Mouse (Mus musculus) hindbrain, embryonic 13.5 days (tissue): ENCODE measurements around the gene Tnni1. TPM values are rescaled to one million over a fixed set of nuclear protein-coding genes. Genes with fewer than 3 reads are reported as not detected.

ENCODE experiments used
- ATAC-seq: fragments of 200-750 bp; cut with Nextera tagmentation; 2 replicates; pipeline ENCODE4 v1.8.0; 2017; ENCODE audit warnings: moderate TSS enrichment; ENCODE audit not compliant: low FRiP score
- H3K27ac ChIP-seq: fragments of 300-500 bp; sonication (generic); 2 replicates; pipeline ENCODE4 v1.5.1; 2015; ENCODE audit warnings: inconsistent platforms, mild to moderate bottlenecking, moderate library complexity
- H3K27me3 ChIP-seq: fragments of 300-500 bp; sonication (generic); 2 replicates; pipeline ENCODE4 v1.6.1; 2015; ENCODE audit warnings: mild to moderate bottlenecking, inconsistent platforms
- H3K36me3 ChIP-seq: fragments of 300-500 bp; sonication (generic); 2 replicates; pipeline ENCODE4 v1.6.1; 2015; ENCODE audit warnings: mild to moderate bottlenecking, inconsistent platforms
- H3K4me1 ChIP-seq: fragments of 300-500 bp; sonication (generic); replicated peaks from 2 replicates; pipeline ENCODE4 v1.6.1; 2015; ENCODE audit warnings: inconsistent platforms
- H3K4me2 ChIP-seq: fragments of 300-500 bp; sonication (generic); 2 replicates; pipeline ENCODE4 v1.6.1; 2015; ENCODE audit warnings: inconsistent platforms, mild to moderate bottlenecking, moderate library complexity
- H3K4me3 ChIP-seq: fragments of 300-500 bp; sonication (generic); 2 replicates; pipeline ENCODE4 v1.5.1; 2015; ENCODE audit warnings: mild to moderate bottlenecking, inconsistent platforms
- H3K9ac ChIP-seq: fragments of 300-500 bp; sonication (generic); 2 replicates; pipeline ENCODE4 v1.6.1; 2015; ENCODE audit warnings: mild to moderate bottlenecking, inconsistent platforms
- H3K9me3 ChIP-seq: fragments of 300-500 bp; sonication (generic); 2 replicates; pipeline ENCODE4 v1.6.1; 2016; ENCODE audit warnings: inconsistent platforms
- WGBS: fragments of 180-500 bp; shearing (Covaris S2); methylation state at CpG from one replicate; pipeline ENCODE4 v1.1.7; 2015; 5-methylcytosine and 5-hydroxymethylcytosine counted together
- polyA plus RNA-seq: library from polyadenylated mRNA; unstranded; fragments of >200 nt; fragmentation: Nextera tagmentation; extraction: Ambion mirVana; gene quantifications from 2 replicates; pipeline ENCODE4 v1.2.1, GENCODE M21; 2015

Tnni1 gene
- polyA plus RNA-seq, 1 experiment from 2014 or later = 6.0 TPM

DNA sequence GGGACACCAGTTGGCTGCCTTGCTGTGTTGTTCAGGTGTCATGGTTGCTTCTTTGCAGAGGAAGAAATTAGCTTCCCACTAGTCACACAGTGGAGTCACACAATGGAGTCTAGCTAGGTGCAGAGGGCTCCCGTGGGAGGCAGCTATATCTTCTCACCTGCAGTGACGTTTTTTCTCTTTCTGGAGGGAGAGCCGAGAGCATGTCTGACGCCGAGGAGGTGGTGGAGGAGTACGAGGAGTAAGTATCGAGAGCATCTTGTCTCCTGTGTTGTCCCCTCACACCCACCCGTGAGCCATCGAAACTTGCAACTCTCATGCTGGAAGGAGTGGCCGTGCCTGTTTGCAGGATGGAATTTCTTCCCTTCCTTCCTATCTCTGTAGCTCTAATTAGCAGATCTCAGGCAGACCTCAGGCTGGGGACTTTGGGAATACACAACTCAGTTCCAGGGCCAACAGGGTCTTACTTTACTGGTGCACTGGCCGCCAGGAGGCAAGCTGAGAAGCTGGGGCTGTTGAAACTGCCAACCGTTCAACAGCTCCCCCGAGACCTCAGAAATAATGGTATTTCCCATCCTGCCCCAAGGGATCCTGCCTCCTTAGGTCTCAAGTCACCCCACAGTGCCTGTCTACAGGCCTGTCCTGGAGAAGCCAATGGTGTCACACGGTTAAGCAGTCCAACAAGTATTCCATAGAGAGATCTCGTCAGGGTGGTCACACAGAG lies 61.6 kb downstream of the Tnni1 start:
- no peak overlapping the region for H3K9ac ChIP-seq
- no peaks in the 10 kb centered on the region for H3K27me3 ChIP-seq
- H3K4me1 ChIP-seq = peaks cover 10% of the 10 kb centered on the region
- WGBS = 77% methylated on average over 15 of the region's 15 CpGs
- no peak overlapping the region for H3K4me3 ChIP-seq
- no peaks in the 10 kb centered on the region for H3K36me3 ChIP-seq
- ATAC-seq = no peak
- no peak overlapping the region for H3K4me2 ChIP-seq
- no peak overlapping the region for H3K27ac ChIP-seq
- no peaks in the 10 kb centered on the region for H3K9me3 ChIP-seq

DNA sequence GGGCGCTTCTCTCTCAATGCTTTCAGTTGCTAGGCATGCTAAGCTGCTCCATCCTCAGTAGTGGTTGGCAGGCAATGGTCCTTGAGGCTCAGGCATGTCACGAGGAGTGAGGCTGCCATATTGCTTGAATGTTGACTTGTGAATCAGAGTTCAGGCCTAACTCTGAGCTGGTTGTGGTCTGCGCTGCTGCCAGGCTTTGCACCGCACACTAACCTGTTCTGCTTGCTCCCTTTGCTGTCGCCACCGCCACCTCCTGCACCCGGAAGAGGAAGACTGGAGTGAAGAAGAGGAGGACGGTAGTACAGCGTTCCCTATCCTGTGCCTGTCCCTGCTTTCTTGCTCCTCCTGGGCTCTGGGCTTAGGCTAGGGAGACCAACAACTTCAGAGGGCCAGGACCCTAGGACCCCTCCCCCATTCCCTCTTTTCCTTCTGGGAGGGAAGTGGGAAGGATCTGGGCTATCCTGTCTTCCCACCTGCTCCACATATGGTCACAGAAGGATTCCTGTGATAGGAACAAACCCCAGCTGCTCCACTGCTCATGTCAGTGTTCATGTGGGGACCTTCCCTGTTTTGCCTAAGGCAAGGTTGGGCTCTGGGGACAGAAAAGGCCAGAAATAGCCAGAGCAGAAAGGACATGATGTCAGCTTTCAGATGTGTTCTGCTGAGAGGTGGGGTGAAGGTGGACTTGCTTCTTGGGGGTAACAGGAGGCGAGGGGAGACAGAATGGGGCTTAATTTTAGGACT lies 64.5 kb downstream of the Tnni1 start:
- no peak overlapping the region for H3K4me2 ChIP-seq
- no peak for ATAC-seq
- H3K4me3 ChIP-seq = no peak overlapping the region
- H3K9me3 ChIP-seq = no peaks in the 10 kb centered on the region
- no peaks in the 10 kb centered on the region for H3K36me3 ChIP-seq
- no peak overlapping the region for H3K27ac ChIP-seq
- H3K9ac ChIP-seq = no peak overlapping the region
- no peaks in the 10 kb centered on the region for H3K27me3 ChIP-seq
- 91% methylated on average over 10 of the region's 10 CpGs for whole genome bisulfite sequencing
- peaks cover 6% of the 10 kb centered on the region; the same call in 1 of the 2 replicates for H3K4me1 ChIP-seq

DNA sequence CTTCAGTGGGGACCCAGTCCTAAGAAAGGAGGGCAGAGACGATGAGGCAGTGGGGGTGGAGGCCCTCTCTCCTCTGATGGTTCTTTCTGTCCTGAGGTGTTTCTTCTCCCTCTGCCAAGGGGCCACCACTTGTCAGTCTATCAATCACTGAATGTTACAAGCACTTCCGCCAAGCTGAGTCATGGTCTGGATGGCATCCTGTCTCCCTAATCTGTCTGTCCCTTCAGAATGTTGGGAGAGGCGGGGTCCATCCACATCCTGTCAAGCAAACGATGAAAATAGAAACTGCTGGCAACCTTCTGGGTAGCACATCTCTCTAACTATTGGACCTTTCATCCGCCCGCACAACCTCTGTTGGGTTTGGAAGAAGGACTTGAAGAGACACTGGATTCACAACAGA lies 65.2 kb downstream of the Tnni1 start:
- H3K4me3 ChIP-seq = no peak overlapping the region
- peaks cover 6% of the 10 kb centered on the region; the same call in 1 of the 2 replicates for H3K4me1 ChIP-seq
- no peaks in the 10 kb centered on the region for H3K36me3 ChIP-seq
- H3K9ac ChIP-seq = no peak overlapping the region
- H3K27ac ChIP-seq = no peak overlapping the region
- no peaks in the 10 kb centered on the region for H3K9me3 ChIP-seq
- no peak for ATAC-seq
- no peak overlapping the region for H3K4me2 ChIP-seq
- 0 out of 2 replicates have a peak, but pooled peaks cover 4% of the 10 kb centered on the region for H3K27me3 ChIP-seq
- 83% methylated on average over 6 of the region's 6 CpGs for WGBS

DNA sequence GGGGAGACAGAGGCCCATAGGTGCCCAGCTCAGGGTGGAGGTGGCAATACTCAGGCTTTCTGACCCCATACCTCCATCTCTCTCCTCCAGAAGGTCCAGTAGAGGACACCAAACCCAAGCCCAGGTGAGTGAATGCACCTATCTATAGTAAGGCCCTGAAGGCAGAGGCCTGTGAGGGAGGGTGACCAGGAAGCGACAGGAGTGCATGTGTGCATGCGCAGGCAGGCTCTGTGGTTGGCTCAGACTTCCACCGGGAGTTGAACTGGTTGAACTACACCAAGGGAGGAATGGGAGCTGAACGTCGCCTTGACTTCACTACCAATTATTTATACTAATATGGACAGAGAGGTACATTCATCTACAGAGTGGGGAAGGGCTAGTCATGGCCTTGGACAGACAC lies 67.4 kb downstream of the Tnni1 start:
- no peak overlapping the region for H3K9ac ChIP-seq
- 79% methylated on average over 5 of the region's 5 CpGs for WGBS

DNA sequence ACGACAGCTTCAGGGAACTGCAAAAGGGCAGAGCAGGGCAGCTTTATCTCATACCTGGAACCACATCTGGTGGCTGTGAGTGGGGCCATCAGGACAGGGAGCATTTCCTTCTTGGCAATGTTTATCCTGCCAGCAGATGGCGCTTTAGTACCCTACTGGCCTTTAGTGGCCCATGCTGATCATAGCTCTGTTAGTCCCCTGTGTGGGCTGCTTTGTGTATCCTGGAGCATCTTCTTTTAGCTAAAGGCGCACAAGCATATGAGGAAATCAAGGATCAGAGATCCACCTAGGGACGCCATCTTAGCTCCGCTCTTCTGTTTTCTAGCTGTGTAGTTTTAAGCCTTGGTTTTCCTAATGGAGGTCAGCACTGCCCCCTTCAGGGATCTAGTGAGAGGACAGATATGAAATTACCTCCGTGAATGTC lies 67.9 kb downstream of the Tnni1 start:
- no peak overlapping the region for H3K27ac ChIP-seq
- H3K4me3 ChIP-seq = no peak overlapping the region
- peaks cover 9% of the 10 kb centered on the region for H3K4me1 ChIP-seq
- H3K27me3 ChIP-seq = 0 out of 2 replicates have a peak, but pooled peaks cover 4% of the 10 kb centered on the region
- no peak overlapping the region for H3K9ac ChIP-seq
- no peaks in the 10 kb centered on the region for H3K36me3 ChIP-seq
- H3K9me3 ChIP-seq = no peaks in the 10 kb centered on the region
- no peak for ATAC-seq
- no peak overlapping the region for H3K4me2 ChIP-seq
- WGBS = 35% methylated on average over 6 of the region's 6 CpGs

More for the DNA sequence above, 67.4 kb downstream of the Tnni1 start:
- H3K36me3 ChIP-seq = no peaks in the 10 kb centered on the region
- H3K4me3 ChIP-seq = no peak overlapping the region
- H3K9me3 ChIP-seq = no peaks in the 10 kb centered on the region
- no peak for ATAC-seq
- H3K27ac ChIP-seq = no peak overlapping the region
- H3K27me3 ChIP-seq = 0 out of 2 replicates have a peak, but pooled peaks cover 4% of the 10 kb centered on the region
- no peak overlapping the region for H3K4me2 ChIP-seq
- peaks cover 4% of the 10 kb centered on the region; the same call in 1 of the 2 replicates for H3K4me1 ChIP-seq

DNA sequence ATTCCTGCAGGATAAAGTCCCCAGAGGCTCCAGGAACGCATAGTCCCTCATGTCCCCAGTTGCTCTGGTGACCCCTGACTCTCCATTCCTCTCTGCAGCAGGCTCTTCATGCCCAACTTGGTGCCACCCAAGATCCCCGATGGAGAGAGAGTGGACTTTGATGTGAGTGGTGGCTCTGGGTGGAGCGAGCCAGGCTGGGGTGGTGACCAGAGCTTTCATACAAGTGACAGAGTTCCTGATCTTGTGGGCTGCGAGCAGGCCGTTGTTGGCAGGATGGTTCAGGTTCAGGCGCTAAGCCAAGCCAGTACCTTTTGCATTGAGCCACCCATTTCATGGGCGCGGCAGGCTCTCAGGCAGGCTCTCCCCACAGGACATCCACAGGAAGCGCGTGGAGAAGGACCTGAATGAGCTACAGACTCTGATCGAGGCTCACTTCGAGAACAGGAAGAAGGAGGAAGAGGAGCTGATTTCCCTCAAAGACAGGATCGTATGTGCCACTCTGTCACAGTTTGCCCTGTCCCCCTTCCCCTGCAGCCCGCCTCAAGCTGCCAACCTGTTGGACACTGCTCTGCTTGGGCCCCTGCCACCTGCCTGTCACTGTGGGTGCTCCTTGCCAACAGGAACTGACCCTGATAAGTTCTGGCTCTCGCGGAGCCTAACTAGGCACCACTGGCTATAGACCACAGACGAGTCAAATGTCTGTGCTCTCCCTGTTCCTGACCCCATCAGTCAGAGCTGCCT lies 68.5 kb downstream of the Tnni1 start:
- peaks cover 15% of the 10 kb centered on the region for H3K4me1 ChIP-seq
- 0 out of 2 replicates have a peak, but pooled peaks cover 4% of the 10 kb centered on the region for H3K27me3 ChIP-seq
- H3K36me3 ChIP-seq = no peaks in the 10 kb centered on the region
- H3K4me2 ChIP-seq = no peak overlapping the region
- no peak overlapping the region for H3K4me3 ChIP-seq
- WGBS = 85% methylated on average over 17 of the region's 17 CpGs
- H3K9me3 ChIP-seq = no peaks in the 10 kb centered on the region
- H3K9ac ChIP-seq = no peak overlapping the region
- no peak for ATAC-seq
- no peak overlapping the region for H3K27ac ChIP-seq

DNA sequence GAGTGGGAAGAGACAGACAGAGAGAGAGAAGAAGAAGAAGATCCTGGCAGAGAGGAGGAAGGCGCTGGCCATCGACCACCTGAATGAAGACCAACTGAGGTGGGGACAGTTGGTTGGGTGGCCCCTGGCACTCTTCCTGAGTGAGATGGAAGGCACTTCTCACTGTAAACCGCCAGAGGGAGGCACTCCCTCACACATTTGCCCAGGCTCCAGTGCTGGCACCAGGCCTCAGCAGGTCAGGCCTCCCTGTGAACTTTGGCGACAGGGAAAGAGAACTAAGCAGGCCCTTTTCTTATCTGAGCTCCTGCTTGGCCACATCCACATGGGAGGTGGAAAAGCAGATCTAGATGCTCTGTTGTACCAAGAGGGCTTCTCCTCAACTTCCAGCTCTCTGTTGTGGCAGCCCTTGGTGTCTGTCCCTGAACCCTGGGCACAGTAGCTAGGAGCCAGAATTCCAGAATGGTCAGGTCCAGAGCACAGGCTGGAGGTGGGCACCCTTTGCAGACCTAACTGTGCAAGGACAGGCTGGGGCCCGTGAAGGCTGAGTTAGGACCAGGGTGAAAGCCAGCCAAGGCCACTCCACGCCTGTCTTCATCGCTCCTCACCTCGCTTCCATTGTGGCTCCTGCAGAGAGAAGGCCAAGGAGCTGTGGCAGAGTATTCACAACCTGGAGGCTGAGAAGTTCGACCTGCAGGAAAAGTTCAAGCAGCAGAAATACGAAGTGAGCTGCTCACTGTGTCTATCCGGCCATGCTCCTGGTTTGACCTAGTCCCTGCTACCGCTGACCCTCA lies 71.7 kb downstream of the Tnni1 start:
- WGBS = 72% methylated on average over 12 of the region's 12 CpGs
- Histone ChIP-seq H3K27me3 (0 out of 2 replicates have a peak, but pooled peaks cover 4% of the 10 kb centered on the region), H3K9ac (no peak overlapping the region)

DNA sequence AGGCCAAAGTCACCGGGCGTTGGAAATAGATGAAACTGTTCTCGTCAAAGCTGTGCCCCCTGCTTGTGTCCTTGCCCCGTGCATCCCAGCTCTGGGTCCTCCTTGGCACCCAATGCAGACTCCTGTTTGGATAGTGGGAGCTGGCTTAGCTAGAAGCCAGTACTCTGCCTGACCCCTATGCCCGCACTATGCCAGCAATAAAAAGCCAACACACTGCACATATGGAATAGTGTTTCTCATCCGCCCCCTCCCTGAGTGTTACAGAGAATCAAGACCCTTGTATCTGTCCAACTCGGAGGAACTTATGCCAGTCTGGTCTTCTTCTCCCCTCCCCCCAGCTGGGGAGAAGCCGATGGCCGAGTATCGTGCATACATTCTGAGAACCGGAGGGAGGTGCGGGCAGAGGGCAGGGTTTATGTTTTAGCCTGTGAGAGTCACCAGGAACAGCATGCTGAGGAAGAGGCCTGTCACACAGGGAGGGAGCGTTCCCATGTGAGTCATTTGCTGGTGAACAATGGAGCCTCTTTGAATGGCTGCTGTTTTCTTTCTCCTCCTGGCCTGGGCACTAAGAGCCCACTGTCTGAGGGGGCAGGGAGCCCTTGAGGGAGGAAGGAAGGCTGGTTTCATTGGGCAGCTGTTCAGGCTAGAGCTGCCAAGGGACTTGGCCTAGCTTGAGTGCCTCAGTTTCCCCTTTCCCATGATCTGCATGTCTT lies 73.0 kb downstream of the Tnni1 start:
- H3K27ac ChIP-seq = 0 out of 2 replicates have a peak overlapping the region, but pooled peaks have one; percentile 4
- H3K36me3 ChIP-seq = no peaks in the 10 kb centered on the region
- 0 out of 2 replicates have a peak, but pooled peaks have one; percentile 44 for ATAC-seq
- 0 out of 2 replicates have a peak, but pooled peaks cover 4% of the 10 kb centered on the region for H3K27me3 ChIP-seq
- no peak overlapping the region for H3K4me3 ChIP-seq
- no peaks in the 10 kb centered on the region for H3K9me3 ChIP-seq
- H3K4me1 ChIP-seq = peaks cover 20% of the 10 kb centered on the region
- no peak overlapping the region for H3K9ac ChIP-seq
- WGBS = 35% methylated on average over 13 of the region's 13 CpGs
- no peak overlapping the region for H3K4me2 ChIP-seq

More for the DNA sequence above, 71.7 kb downstream of the Tnni1 start:
- Histone ChIP-seq H3K27ac (no peak overlapping the region), H3K9me3 (no peaks in the 10 kb centered on the region), H3K4me1 (peaks cover 20% of the 10 kb centered on the region), H3K36me3 (no peaks in the 10 kb centered on the region), H3K4me3 (no peak overlapping the region), H3K4me2 (no peak overlapping the region)
- no peak for ATAC-seq

DNA sequence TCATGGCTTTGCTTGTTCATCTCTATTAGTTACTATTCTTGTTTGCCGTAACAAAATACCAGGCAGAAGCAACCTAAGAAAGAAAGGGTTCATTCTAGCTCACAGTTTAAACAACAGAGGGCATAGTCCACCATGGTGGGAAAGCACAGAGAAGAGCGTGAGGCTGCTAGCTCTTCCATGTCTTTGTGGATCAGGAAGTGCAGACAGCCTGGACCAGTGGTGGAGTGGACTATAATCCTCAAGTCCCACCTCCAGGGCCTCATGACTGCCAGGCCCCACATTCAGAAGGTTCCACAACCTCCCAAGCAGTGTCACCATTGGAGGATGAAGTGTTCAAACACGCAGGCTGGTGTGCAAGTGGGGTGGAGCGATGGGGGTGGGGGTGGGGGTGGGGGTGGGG lies 74.0 kb downstream of the Tnni1 start:
- no peak overlapping the region for H3K4me2 ChIP-seq
- WGBS = 90% methylated on average over 4 of the region's 4 CpGs

DNA sequence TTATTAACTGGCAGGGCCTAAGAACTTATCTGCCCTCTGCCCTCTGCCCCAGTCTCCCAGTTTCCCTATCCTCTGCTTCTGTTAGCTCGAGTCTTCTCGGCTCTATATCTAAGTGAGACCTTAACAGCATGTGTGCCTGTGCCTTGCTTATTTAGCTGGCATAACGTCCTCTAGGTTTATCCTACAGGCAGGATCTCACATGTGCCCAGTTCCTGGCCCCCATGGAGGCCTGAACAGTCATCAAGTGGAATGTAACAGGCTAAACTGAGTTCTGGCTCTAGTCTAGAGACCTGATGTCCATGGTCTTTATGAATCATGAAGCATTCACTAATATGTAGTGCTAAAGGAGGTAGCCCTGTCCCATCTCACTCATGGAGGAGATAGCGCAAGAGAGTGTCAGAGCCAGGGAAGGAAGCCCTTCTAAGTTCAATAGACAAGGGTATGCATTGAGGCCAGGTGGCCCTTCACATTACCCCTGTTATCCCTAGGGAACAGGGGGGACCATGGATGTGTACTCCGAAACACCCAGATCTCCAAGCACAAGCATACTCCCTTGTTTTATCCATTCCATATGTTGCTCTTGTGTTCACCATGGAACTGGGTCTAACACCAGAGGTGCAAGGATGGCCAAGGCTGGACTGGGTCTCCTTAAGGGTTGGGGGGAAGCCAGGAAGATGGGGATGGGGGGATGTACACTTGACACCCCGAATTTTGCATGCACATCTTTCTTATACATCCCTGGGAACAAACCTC lies 75.5 kb downstream of the Tnni1 start:
- H3K36me3 ChIP-seq = no peaks in the 10 kb centered on the region
- peaks cover 20% of the 10 kb centered on the region for H3K4me1 ChIP-seq
- no peak for ATAC-seq
- H3K9ac ChIP-seq = no peak overlapping the region
- H3K27ac ChIP-seq = no peak overlapping the region
- no peak overlapping the region for H3K4me2 ChIP-seq
- H3K4me3 ChIP-seq = no peak overlapping the region
- H3K27me3 ChIP-seq = no peaks in the 10 kb centered on the region
- H3K9me3 ChIP-seq = no peaks in the 10 kb centered on the region
- WGBS = 87% methylated on average over 6 of the region's 6 CpGs

More for the DNA sequence above, 74.0 kb downstream of the Tnni1 start:
- no peak overlapping the region for H3K9ac ChIP-seq
- no peak overlapping the region for H3K27ac ChIP-seq
- H3K36me3 ChIP-seq = no peaks in the 10 kb centered on the region
- peaks cover 20% of the 10 kb centered on the region for H3K4me1 ChIP-seq
- no peak for ATAC-seq
- 0 out of 2 replicates have a peak, but pooled peaks cover 4% of the 10 kb centered on the region for H3K27me3 ChIP-seq
- H3K9me3 ChIP-seq = no peaks in the 10 kb centered on the region
- no peak overlapping the region for H3K4me3 ChIP-seq
